Mouse (Mus musculus): Measurements from ENCODE around the gene Cdkal1.

- no peak for TF ChIP-seq CTCF (IDR thresholded peaks at IDR 0.05; ENCODE audit: extremely low read depth, insufficient read depth, insufficient read length, insufficient replicate concordance)
- no peak for TF ChIP-seq POLR2A (IDR thresholded peaks at IDR 0.05; ENCODE audit: low read depth, low read length)
Observed at GRCm38 (mm10) chr13:29370731-29371465, 484.6 kb downstream of the Cdkal1 start.
